Mouse (Mus musculus): ENCODE data around the gene Adora1.

DNA sequence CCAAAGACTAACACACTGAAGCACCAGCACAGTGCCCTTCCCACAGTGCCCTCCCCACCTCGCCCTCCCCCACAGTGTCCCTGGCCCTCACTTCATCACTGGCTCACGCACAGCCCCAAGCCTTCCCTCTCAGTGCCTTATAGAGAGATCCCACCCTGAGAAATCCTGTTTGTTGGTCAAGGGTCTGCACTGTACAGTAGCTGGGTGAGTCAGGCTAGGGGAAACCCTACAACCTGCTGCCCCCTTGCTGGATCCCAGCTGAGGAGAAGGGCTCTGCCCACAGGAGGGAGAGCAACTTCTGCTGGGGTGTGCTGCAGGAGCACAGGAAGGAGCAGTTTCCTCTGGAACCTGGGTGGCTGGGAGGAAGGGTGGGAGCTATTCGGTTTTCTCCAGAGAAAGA lies 911 bp upstream of the Adora1 start:
- TF ChIP-seq CTCF (IDR thresholded peaks at IDR 0.05; ENCODE audit: insufficient read depth, low read length) (no peak), POLR2A (IDR thresholded peaks at IDR 0.05; ENCODE audit: borderline replicate concordance, extremely low read depth, low read depth, low read length) (no peak)
